Mouse (Mus musculus) brain, adult 2 months (tissue): ENCODE measurements at regions not wholly inside any gene's neighbourhood (a gene's known extent, or its start where the extent isn't known, plus 50 kb on each side); places are given as distances from the start of the nearest gene placed in this dataset.

Experiments
- DNase-seq: peaks from one replicate; pipeline ENCODE4 v3.0.0; 2011; ENCODE audit warnings: low read depth, low spot score

- DNase-seq: no peak
These were observed 152.8 kb upstream of the Usp24 start for GRCm38 (mm10) chr4:106163220-106163619.

DNA sequence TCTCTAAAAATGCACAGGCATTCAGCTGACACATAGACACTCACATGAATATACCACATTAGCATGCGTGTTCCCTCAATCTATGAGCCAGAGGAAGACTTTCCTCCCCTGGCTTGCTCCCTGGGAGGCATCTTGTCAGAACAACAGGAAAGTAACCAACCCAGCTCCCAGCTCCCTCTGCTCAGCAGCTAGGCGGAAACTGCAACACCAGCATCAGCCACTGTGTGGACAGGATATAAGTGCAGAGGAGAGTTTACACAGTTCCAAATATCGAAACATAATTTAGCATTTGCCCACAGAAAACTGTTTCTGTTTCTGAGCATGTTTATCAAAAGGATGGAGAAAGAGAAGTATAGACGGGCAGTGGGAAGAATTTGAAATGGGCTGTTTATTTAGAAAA is 148.3 kb upstream of the Usp24 start:
- peak; percentile 50 for DNase-seq

DNA sequence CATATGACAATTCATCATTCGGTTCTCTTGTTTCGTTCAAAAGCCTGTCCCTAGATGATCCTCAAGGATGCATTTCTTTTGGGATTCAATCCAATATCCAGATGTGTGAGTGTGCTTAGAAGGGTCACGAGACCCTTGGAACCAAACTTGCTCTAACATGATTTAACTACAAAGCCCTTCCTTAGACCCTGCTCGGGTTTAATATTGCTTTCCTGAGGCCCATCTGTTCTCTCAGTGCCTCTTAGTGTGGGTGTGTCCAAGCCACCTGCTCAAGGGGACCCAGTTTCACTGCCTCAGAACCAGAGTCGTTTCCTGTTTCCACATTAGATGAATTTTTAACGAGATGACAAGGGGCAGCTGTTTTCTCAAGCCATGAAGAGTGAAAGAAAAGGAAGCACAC is 147.3 kb upstream of the Usp24 start:
- no peak for DNase-seq

GRCm38 (mm10) chr4:106169466-106169865 is 146.5 kb upstream of the Usp24 start:
- DNase-seq: no peak

- DNase-seq: no peak
These were observed 145.3 kb upstream of the Usp24 start for GRCm38 (mm10) chr4:106170731-106171130.

DNA sequence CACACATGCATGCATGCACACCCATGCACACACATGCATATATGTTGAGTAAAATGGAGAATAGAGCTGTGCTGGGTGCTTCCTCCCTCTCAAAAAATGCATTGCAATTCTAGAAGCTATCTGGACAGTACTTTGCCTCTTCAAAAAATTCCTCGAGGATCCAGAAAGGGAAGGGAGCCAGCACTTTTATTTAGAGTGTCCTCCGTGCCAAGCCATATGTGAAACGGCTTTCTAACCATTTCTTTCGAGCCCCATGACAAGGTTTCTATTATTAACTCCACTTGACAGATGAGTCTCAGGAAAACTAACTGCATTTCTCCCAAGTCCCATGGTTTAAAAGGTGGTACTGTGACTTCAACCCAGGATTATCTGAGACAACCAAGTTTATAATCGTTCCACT is 140.7 kb upstream of the Usp24 start:
- peak; percentile 69 for DNase-seq

- DNase-seq: no peak
These were observed 130.1 kb upstream of the Usp24 start for GRCm38 (mm10) chr4:106185745-106186501.

DNA sequence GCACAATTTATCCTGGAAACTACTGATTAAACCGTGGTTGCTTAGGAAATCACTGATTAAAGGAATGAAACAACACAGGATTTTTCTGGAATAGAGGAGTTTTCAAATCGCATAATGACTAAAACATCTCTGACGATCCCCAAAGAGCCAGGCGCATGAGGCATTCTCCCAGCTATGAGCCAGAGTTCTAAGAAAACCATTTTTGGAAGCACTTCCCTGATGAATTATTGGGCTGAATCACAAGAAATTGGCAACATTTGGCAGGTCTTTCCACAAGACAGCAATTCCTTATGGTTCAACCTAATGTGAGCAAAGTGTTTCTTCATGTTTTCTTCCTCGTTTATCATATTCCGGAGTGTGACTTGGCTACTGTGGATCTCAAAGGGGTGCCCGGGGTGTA is 129.3 kb upstream of the Usp24 start:
- peak; percentile 72 for DNase-seq

DNA sequence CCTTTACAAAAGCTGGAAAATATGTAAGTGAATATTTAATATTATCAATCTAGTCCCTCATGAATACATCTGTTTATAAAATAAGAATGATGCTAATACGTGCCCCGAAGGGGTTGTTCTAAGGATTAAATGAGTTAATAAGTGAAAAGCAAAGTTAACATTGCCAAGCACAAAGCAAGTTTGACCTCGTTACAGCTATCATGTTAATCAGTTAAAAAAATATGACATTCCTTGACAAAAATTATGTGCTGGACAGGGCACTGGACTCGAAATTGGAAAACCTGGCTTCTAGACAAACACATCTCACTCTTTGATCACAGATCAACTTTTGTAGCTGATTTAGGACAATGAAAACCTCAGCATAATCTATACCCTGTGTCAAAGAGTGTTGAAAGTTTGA is 125.8 kb upstream of the Usp24 start:
- no peak for DNase-seq

DNA sequence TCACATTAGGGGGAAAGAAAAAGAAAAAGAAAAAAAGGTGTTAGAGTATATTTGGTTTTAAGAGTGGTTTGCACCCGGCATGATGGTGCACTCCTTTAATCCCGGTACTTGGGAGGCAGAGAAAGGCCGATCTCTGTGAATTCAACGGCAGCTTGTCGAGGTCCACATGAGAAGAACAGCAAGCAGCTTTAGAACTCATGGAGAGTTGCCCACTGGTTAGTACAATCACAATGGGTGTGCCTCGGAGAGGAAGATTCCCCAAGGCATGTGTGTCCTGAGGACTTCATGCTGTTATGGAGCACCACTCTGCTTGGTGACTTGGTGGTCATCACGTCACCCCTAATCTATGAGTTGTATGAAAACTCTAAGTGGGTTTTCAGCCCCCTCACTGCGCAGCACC is 124.7 kb upstream of the Usp24 start:
- no peak for DNase-seq

GRCm38 (mm10) chr4:106191843-106192242 is 124.2 kb upstream of the Usp24 start:
- DNase-seq: no peak

DNA sequence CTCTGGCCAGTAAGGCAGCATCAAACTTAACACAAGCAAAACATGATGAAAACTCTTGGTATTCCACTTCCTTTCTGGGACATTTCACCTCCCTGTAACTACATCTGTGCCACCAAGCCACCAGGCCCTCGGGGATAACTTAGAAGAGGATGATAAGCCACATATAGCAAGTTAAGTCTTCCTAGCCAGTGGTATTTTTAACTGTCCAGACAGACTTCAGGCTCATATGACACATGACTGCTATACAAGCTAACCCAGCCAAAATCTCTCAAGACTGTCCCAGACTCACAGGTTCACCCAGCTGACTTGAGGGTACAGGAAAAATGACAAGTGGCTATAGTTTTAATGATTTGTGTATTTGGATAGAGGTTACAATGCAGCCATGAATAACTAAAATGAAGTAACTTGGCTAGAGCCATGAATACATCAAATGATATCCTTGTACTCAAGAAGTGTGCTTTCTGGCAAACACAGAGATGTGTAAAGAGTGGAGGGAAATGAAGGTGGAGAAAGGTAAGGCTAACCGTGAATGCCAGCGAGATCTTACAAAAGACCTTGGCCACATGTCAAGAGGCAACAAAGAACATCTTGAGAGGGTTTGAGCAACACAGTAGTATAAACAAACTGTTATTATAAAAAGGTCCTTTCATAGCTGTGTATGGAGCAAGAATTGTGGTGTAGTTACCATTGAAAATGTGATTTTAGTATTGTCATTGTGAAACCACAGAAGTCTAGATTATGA is 122.6 kb upstream of the Usp24 start:
- DNase-seq: no peak

DNA sequence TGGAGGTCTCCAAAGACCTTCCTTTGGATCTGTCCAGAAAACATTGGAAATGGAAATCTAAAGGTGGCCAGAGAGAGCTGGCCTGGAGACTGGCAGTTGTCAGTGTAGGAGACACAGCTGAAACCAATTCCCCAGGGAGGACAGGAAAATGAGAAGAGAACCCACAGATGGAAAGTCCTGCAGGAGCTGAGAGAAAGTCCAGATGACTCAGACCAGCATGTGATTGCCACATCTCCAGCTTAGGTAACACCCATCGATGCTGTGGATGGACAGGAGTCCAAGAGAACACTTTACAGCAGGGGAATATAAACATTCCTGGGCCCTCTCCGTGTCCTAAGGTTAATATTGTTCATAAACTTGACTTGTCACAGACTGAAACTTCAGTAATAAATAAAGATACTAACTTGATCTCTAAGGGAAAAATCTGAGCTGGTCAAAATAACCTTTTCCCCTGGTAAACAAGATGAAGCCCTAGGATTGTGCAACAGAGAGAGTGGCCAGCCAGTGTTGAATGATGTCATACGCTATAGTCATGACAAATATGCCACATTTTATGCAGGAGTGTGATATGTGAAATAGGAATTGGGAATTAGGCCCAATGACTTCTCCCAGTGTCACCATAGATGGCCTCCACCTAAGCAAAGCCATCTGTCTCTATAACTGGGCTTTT is 120.4 kb upstream of the Usp24 start:
- peak; percentile 8 for DNase-seq

GRCm38 (mm10) chr4:106199833-106200232 is 116.2 kb upstream of the Usp24 start:
- DNase-seq: peak; percentile 31

- no peak for DNase-seq
These were observed 115.8 kb upstream of the Usp24 start for GRCm38 (mm10) chr4:106200241-106200640.

GRCm38 (mm10) chr4:106202554-106202953 is 113.5 kb upstream of the Usp24 start:
- peak; percentile 67 for DNase-seq

- DNase-seq: no peak
These were observed 110.8 kb upstream of the Usp24 start for GRCm38 (mm10) chr4:106205200-106205599.

- no peak for DNase-seq
These were observed 110.0 kb upstream of the Usp24 start for GRCm38 (mm10) chr4:106206023-106206422.

- no peak for DNase-seq
These were observed 106.5 kb upstream of the Usp24 start for GRCm38 (mm10) chr4:106209465-106209864.

DNA sequence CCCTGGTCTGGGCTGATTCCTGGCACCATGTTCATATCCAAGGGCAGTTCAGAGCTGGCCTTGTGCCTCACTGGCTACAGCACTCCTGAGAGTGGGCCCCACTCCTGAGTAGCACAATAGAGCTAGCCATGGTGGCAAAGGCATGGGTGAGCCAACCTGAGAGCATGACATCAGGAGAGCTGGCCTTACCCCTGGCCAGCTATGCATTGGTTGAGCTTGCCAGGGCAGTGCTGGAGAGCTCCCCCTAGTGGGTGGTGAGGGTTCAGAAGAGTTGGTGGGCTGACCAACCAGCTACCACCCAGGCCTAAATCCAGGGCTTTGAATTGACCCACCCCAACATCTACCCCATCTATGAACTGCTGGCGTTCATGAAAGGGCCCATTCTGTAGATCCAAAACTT is 106.0 kb upstream of the Usp24 start:
- no peak for DNase-seq

DNA sequence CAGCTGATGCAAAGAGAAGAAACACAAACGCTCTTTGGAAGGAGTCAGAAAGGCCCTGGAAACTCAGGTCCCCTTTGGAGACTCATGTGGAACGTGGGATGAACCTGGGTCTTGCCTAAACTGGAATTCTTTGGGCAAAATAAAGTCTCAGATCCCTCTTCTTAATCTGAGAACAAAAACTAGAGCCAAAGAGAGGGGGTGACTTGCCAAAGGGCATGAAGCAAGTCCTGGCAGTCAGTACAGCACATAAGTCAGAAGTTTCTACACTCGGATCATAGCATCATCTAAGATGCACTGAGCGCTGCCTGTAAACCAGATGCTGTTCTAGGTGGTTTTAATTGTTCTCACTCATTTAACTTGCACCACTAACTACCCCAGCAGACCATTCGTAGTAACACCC is 101.8 kb upstream of the Usp24 start:
- DNase-seq: no peak

DNA sequence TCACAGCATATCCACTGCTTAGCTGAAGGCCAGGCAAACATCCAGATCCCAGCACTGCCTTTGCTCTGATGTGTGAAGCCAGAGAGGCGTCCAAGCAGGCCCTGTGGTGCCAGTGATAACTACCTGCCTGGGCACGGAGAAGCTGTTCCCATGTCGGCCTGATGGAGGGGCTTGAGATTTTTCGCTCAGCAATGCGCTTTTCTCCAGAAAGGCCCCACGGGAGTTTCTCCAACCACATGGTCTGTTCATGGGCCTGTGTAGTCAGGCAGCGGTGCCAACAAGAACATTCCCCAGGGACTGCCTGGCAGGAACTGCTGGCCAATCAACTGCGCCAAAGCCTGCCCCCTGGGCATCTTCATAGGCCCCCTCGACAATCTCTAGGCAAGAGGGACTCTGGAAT is 95.4 kb upstream of the Usp24 start:
- no peak for DNase-seq
